Mouse (Mus musculus) myocyte (in vitro differentiated cells): ENCODE data around the gene Hc.

Experiments used
- MAX ChIP-seq: IDR thresholded peaks from one replicate; pipeline ENCODE4 v1.6.1; 2011; ENCODE audit warnings: low read depth, mild to moderate bottlenecking, control low read depth
- MYOD1 ChIP-seq, 3 experiments: IDR thresholded peaks; one replicate each; pipeline ENCODE4 v1.6.1; 2011; ENCODE audit warnings: control low read depth in 2 of 3, low read depth in 2 of 3, mild to moderate bottlenecking in 2 of 3, moderate library complexity in 1 of 3; ENCODE audit not compliant: insufficient read length in 2 of 3, control insufficient read depth in 1 of 3
- MYOG ChIP-seq, 3 experiments: IDR thresholded peaks; one replicate each; pipeline ENCODE4 v1.6.1; 2011; ENCODE audit warnings: control low read depth in 2 of 3, low read depth in 2 of 3, mild to moderate bottlenecking in 2 of 3; ENCODE audit not compliant: insufficient read length in 2 of 3, control insufficient read depth in 1 of 3, insufficient read depth in 1 of 3
- POLR2A ChIP-seq: IDR thresholded peaks from one replicate; pipeline ENCODE4 v1.6.1; 2011; ENCODE audit warnings: low read depth, mild to moderate bottlenecking, control low read depth, moderate library complexity; ENCODE audit not compliant: insufficient read length
- SRF ChIP-seq: IDR thresholded peaks from one replicate; pipeline ENCODE4 v1.6.1; 2011; ENCODE audit warnings: low read depth; ENCODE audit not compliant: control insufficient read depth, insufficient read length
- TCF3 ChIP-seq: IDR thresholded peaks from one replicate; pipeline ENCODE4 v1.6.1; 2011; ENCODE audit warnings: low read depth, control low read depth; ENCODE audit not compliant: insufficient read length
- USF1 ChIP-seq: IDR thresholded peaks from one replicate; pipeline ENCODE4 v1.6.1; 2011; ENCODE audit warnings: low read depth, mild to moderate bottlenecking, control low read depth, moderate library complexity

- TF ChIP-seq MAX (no peak), SRF (no peak), MYOD1 (IDR thresholded peaks at IDR 0.05; ENCODE audit: control insufficient read depth in 1 of 3, insufficient read length in 2 of 3, low read depth in 2 of 3) (no peak), USF1 (no peak), POLR2A (no peak), TCF3 (no peak), MYOG (IDR thresholded peaks at IDR 0.05; ENCODE audit: control insufficient read depth in 1 of 3, insufficient read depth in 1 of 3, insufficient read length in 2 of 3, low read depth in 2 of 3) (no peak)
Observed at GRCm38 (mm10) chr2:34992729-34993695, 68.2 kb downstream of the Hc start.
